Mouse (Mus musculus): Measurements from ENCODE around the gene Apba1. TPM values are rescaled to one million over a fixed set of nuclear protein-coding genes. Genes with fewer than 3 reads are reported as not detected.

Gene Apba1
- polyA plus RNA-seq, 1 experiment from 2014 or later, result 1.3 TPM

- ATAC-seq (replicated peaks; ENCODE audit: low FRiP score, low read depth) (no peak), DNase-seq (ENCODE audit: low spot score) (no peak)
- Histone ChIP-seq H3K36me3 (ENCODE audit: insufficient read depth, low read length) (no peaks in the 10 kb centered on the region), H3K4me1 (replicated peaks; ENCODE audit: insufficient read depth, low read length) (no peaks in the 10 kb centered on the region), H3K27ac (no peak overlapping the region), H3K4me3 (replicated peaks; ENCODE audit: low read depth, low read length) (no peak overlapping the region), H3K9ac (ENCODE audit: low read depth, low read length) (no peak overlapping the region), H3K27me3 (ENCODE audit: insufficient read depth, low read length) (no peaks in the 10 kb centered on the region), H3K4me2 (ENCODE audit: low read length) (no peak overlapping the region), H3K9me3 (replicated peaks; ENCODE audit: low read length) (no peaks in the 10 kb centered on the region)
- TF ChIP-seq CTCF (IDR thresholded peaks at IDR 0.05; ENCODE audit: low read depth), result no peak
- WGBS, result 71% methylated on average over 9 of the region's 9 CpGs
Observed at GRCm38 (mm10) chr19:23924791-23925190, 166.1 kb downstream of the Apba1 start.

GRCm38 (mm10) chr19:23925541-23925940 lies 166.9 kb downstream of the Apba1 start:
- 94% methylated on average over 5 of the region's 5 CpGs for WGBS
- no peak for TF ChIP-seq CTCF (IDR thresholded peaks at IDR 0.05; ENCODE audit: low read depth)
- ATAC-seq (replicated peaks; ENCODE audit: low FRiP score, low read depth), result no peak

GRCm38 (mm10) chr19:23930826-23931225 lies 172.1 kb downstream of the Apba1 start:
- H3K9me3 ChIP-seq (replicated peaks; ENCODE audit: low read length), result no peaks in the 10 kb centered on the region
- WGBS, result 74% methylated on average over 5 of the region's 5 CpGs
- DNase-seq (ENCODE audit: low spot score) (no peak), ATAC-seq (replicated peaks; ENCODE audit: low FRiP score, low read depth) (no peak)
- no peak overlapping the region for H3K9ac ChIP-seq (ENCODE audit: low read depth, low read length)
- no peaks in the 10 kb centered on the region for H3K36me3 ChIP-seq (ENCODE audit: insufficient read depth, low read length)
- no peak overlapping the region for H3K4me3 ChIP-seq (replicated peaks; ENCODE audit: low read depth, low read length)
- TF ChIP-seq CTCF (IDR thresholded peaks at IDR 0.05; ENCODE audit: low read depth), result no peak
- H3K4me2 ChIP-seq (ENCODE audit: low read length), result no peak overlapping the region
- no peaks in the 10 kb centered on the region for H3K27me3 ChIP-seq (ENCODE audit: insufficient read depth, low read length)
- no peak overlapping the region for H3K27ac ChIP-seq
- no peaks in the 10 kb centered on the region for H3K4me1 ChIP-seq (replicated peaks; ENCODE audit: insufficient read depth, low read length)

More at GRCm38 (mm10) chr19:23925541-23925940, 166.9 kb downstream of the Apba1 start:
- Histone ChIP-seq H3K9me3 (replicated peaks; ENCODE audit: low read length) (no peaks in the 10 kb centered on the region), H3K4me1 (replicated peaks; ENCODE audit: insufficient read depth, low read length) (no peaks in the 10 kb centered on the region), H3K9ac (ENCODE audit: low read depth, low read length) (no peak overlapping the region), H3K4me2 (ENCODE audit: low read length) (no peak overlapping the region), H3K36me3 (ENCODE audit: insufficient read depth, low read length) (no peaks in the 10 kb centered on the region), H3K27me3 (ENCODE audit: insufficient read depth, low read length) (no peaks in the 10 kb centered on the region), H3K4me3 (replicated peaks; ENCODE audit: low read depth, low read length) (no peak overlapping the region), H3K27ac (no peak overlapping the region)
- DNase-seq (ENCODE audit: low spot score), result no peak

- no peak overlapping the region for H3K27ac ChIP-seq
- H3K9me3 ChIP-seq (replicated peaks; ENCODE audit: low read length), result no peaks in the 10 kb centered on the region
- WGBS, result 75% methylated on average over 12 of the region's 12 CpGs
- TF ChIP-seq CTCF (IDR thresholded peaks at IDR 0.05; ENCODE audit: low read depth), result no peak
- no peaks in the 10 kb centered on the region for H3K27me3 ChIP-seq (ENCODE audit: insufficient read depth, low read length)
- H3K4me3 ChIP-seq (replicated peaks; ENCODE audit: low read depth, low read length), result no peak overlapping the region
- no peak overlapping the region for H3K9ac ChIP-seq (ENCODE audit: low read depth, low read length)
- DNase-seq (ENCODE audit: low spot score) (no peak), ATAC-seq (replicated peaks; ENCODE audit: low FRiP score, low read depth) (no peak)
- H3K36me3 ChIP-seq (ENCODE audit: insufficient read depth, low read length), result no peaks in the 10 kb centered on the region
- H3K4me2 ChIP-seq (ENCODE audit: low read length), result no peak overlapping the region
- H3K4me1 ChIP-seq (replicated peaks; ENCODE audit: insufficient read depth, low read length), result no peaks in the 10 kb centered on the region
Observed at GRCm38 (mm10) chr19:23941422-23941949, 182.8 kb downstream of the Apba1 start.

- Histone ChIP-seq H3K4me3 (replicated peaks; ENCODE audit: low read depth, low read length) (no peak overlapping the region), H3K4me2 (ENCODE audit: low read length) (no peak overlapping the region), H3K36me3 (ENCODE audit: insufficient read depth, low read length) (no peaks in the 10 kb centered on the region), H3K9ac (ENCODE audit: low read depth, low read length) (no peak overlapping the region), H3K4me1 (replicated peaks; ENCODE audit: insufficient read depth, low read length) (no peaks in the 10 kb centered on the region), H3K9me3 (replicated peaks; ENCODE audit: low read length) (no peaks in the 10 kb centered on the region), H3K27ac (no peak overlapping the region), H3K27me3 (ENCODE audit: insufficient read depth, low read length) (no peaks in the 10 kb centered on the region)
- whole genome bisulfite sequencing, result 85% methylated on average over 7 of the region's 7 CpGs
- DNase-seq (ENCODE audit: low spot score), result no peak
- no peak for ATAC-seq (replicated peaks; ENCODE audit: low FRiP score, low read depth)
- TF ChIP-seq CTCF (IDR thresholded peaks at IDR 0.05; ENCODE audit: low read depth), result no peak
Observed at GRCm38 (mm10) chr19:23942886-23943285, 184.2 kb downstream of the Apba1 start.

- no peaks in the 10 kb centered on the region for H3K4me1 ChIP-seq (replicated peaks; ENCODE audit: insufficient read depth, low read length)
- no peaks in the 10 kb centered on the region for H3K36me3 ChIP-seq (ENCODE audit: insufficient read depth, low read length)
- 87% methylated on average over 6 of the region's 6 CpGs for WGBS
- ATAC-seq (replicated peaks; ENCODE audit: low FRiP score, low read depth), result no peak
- no peak overlapping the region for H3K4me3 ChIP-seq (replicated peaks; ENCODE audit: low read depth, low read length)
- no peak for TF ChIP-seq CTCF (IDR thresholded peaks at IDR 0.05; ENCODE audit: low read depth)
- H3K27ac ChIP-seq, result no peak overlapping the region
- no peaks in the 10 kb centered on the region for H3K9me3 ChIP-seq (replicated peaks; ENCODE audit: low read length)
- no peak overlapping the region for H3K9ac ChIP-seq (ENCODE audit: low read depth, low read length)
- DNase-seq (ENCODE audit: low spot score), result no peak
- no peak overlapping the region for H3K4me2 ChIP-seq (ENCODE audit: low read length)
- H3K27me3 ChIP-seq (ENCODE audit: insufficient read depth, low read length), result no peaks in the 10 kb centered on the region
Observed at GRCm38 (mm10) chr19:23946026-23946685, 187.5 kb downstream of the Apba1 start.
